Mouse (Mus musculus): ENCODE results near the gene Rasal1. TPM values are rescaled to one million over a fixed set of nuclear protein-coding genes. Genes with fewer than 3 reads are reported as not detected.

Rasal1 gene
- polyA plus RNA-seq, 1 experiment, result not detected

GRCm38 (mm10) chr5:120706976-120707375, 58.4 kb downstream of the Rasal1 start:
- no peak overlapping the region for H3K27ac ChIP-seq (replicated peaks; ENCODE audit: low read depth, low read length)
- no peaks in the 10 kb centered on the region for H3K4me1 ChIP-seq (ENCODE audit: control insufficient read depth, insufficient read depth, insufficient read length, low read length)
- no peak overlapping the region for H3K4me3 ChIP-seq (ENCODE audit: insufficient read depth, low read depth, low read length)

GRCm38 (mm10) chr5:120710161-120710825, 61.7 kb downstream of the Rasal1 start:
- H3K27ac ChIP-seq (replicated peaks; ENCODE audit: low read depth, low read length), result no peak overlapping the region
- no peak overlapping the region for H3K4me3 ChIP-seq (ENCODE audit: insufficient read depth, low read depth, low read length)
- no peaks in the 10 kb centered on the region for H3K4me1 ChIP-seq (ENCODE audit: control insufficient read depth, insufficient read depth, insufficient read length, low read length)

- Histone ChIP-seq H3K4me3 (ENCODE audit: insufficient read depth, low read depth, low read length) (peak overlapping the region; percentile 42), H3K27ac (replicated peaks; ENCODE audit: low read depth, low read length) (no peak overlapping the region), H3K4me1 (ENCODE audit: control insufficient read depth, insufficient read depth, insufficient read length, low read length) (no peaks in the 10 kb centered on the region)
Measured at GRCm38 (mm10) chr5:120710826-120711248, 62.2 kb downstream of the Rasal1 start.

- Histone ChIP-seq H3K27ac (replicated peaks; ENCODE audit: low read depth, low read length) (no peak overlapping the region), H3K4me3 (ENCODE audit: insufficient read depth, low read depth, low read length) (peak overlapping the region; percentile 42), H3K4me1 (ENCODE audit: control insufficient read depth, insufficient read depth, insufficient read length, low read length) (no peaks in the 10 kb centered on the region)
Measured at GRCm38 (mm10) chr5:120711416-120711815, 62.8 kb downstream of the Rasal1 start.

- Histone ChIP-seq H3K4me1 (ENCODE audit: control insufficient read depth, insufficient read depth, insufficient read length, low read length) (no peaks in the 10 kb centered on the region), H3K4me3 (ENCODE audit: insufficient read depth, low read depth, low read length) (peak within 1 kb of the TSS; percentile 42), H3K27ac (replicated peaks; ENCODE audit: low read depth, low read length) (no peak within 1 kb of the TSS)
Measured at GRCm38 (mm10) chr5:120711827-120712226, 63.2 kb downstream of the Rasal1 start, which contains the start of gene Dtx1. TSS of gene Dtx1 (minus strand) at chr5:120711927.

- no peak overlapping the region for H3K27ac ChIP-seq (replicated peaks; ENCODE audit: low read depth, low read length)
- H3K4me1 ChIP-seq (ENCODE audit: control insufficient read depth, insufficient read depth, insufficient read length, low read length), result no peaks in the 10 kb centered on the region
- H3K4me3 ChIP-seq (ENCODE audit: insufficient read depth, low read depth, low read length), result no peak overlapping the region
Measured at GRCm38 (mm10) chr5:120712721-120713120, 64.1 kb downstream of the Rasal1 start.

GRCm38 (mm10) chr5:120714314-120714713, 65.7 kb downstream of the Rasal1 start:
- H3K4me1 ChIP-seq (ENCODE audit: control insufficient read depth, insufficient read depth, insufficient read length, low read length), result no peaks in the 10 kb centered on the region
- no peak overlapping the region for H3K27ac ChIP-seq (replicated peaks; ENCODE audit: low read depth, low read length)
- H3K4me3 ChIP-seq (ENCODE audit: insufficient read depth, low read depth, low read length), result no peak overlapping the region

GRCm38 (mm10) chr5:120717136-120717535, 68.5 kb downstream of the Rasal1 start:
- Histone ChIP-seq H3K4me1 (ENCODE audit: control insufficient read depth, insufficient read depth, insufficient read length, low read length) (no peaks in the 10 kb centered on the region), H3K27ac (replicated peaks; ENCODE audit: low read depth, low read length) (no peak overlapping the region), H3K4me3 (ENCODE audit: insufficient read depth, low read depth, low read length) (no peak overlapping the region)

- no peaks in the 10 kb centered on the region for H3K4me1 ChIP-seq (ENCODE audit: control insufficient read depth, insufficient read depth, insufficient read length, low read length)
- no peak overlapping the region for H3K4me3 ChIP-seq (ENCODE audit: insufficient read depth, low read depth, low read length)
- no peak overlapping the region for H3K27ac ChIP-seq (replicated peaks; ENCODE audit: low read depth, low read length)
Measured at GRCm38 (mm10) chr5:120718600-120719378, 70.2 kb downstream of the Rasal1 start.

- no peaks in the 10 kb centered on the region for H3K4me1 ChIP-seq (ENCODE audit: control insufficient read depth, insufficient read depth, insufficient read length, low read length)
- H3K27ac ChIP-seq (replicated peaks; ENCODE audit: low read depth, low read length), result no peak overlapping the region
- no peak overlapping the region for H3K4me3 ChIP-seq (ENCODE audit: insufficient read depth, low read depth, low read length)
Measured at GRCm38 (mm10) chr5:120721005-120721404, 72.4 kb downstream of the Rasal1 start.

- H3K27ac ChIP-seq (replicated peaks; ENCODE audit: low read depth, low read length), result no peak overlapping the region
- no peak overlapping the region for H3K4me3 ChIP-seq (ENCODE audit: insufficient read depth, low read depth, low read length)
- H3K4me1 ChIP-seq (ENCODE audit: control insufficient read depth, insufficient read depth, insufficient read length, low read length), result no peaks in the 10 kb centered on the region
Measured at GRCm38 (mm10) chr5:120725811-120726455, 77.3 kb downstream of the Rasal1 start.

Other genes starting within 250 kb of the Rasal1 start
- not detected in 2 replicates for gene Lhx5, start 217.1 kb upstream of the Rasal1 start, polyA plus RNA-seq (2012; ENCODE audit: insufficient read depth, insufficient read length, missing spikeins)
- 22.0 and 25.5 TPM in 2 replicates for gene Sdsl, start 176.0 kb upstream of the Rasal1 start, polyA plus RNA-seq (2012; ENCODE audit: insufficient read depth, insufficient read length, missing spikeins)
- not detected in 2 replicates for gene Sds, start 172.3 kb upstream of the Rasal1 start, polyA plus RNA-seq (2012; ENCODE audit: insufficient read depth, insufficient read length, missing spikeins)
- gene Plbd2, start 145.2 kb upstream of the Rasal1 start, polyA plus RNA-seq (2012; ENCODE audit: insufficient read depth, insufficient read length, missing spikeins), result 20.4 and 22.8 TPM in 2 replicates
- 4.3 and 5.7 TPM in 2 replicates for gene Slc8b1, start 137.6 kb upstream of the Rasal1 start, polyA plus RNA-seq (2012; ENCODE audit: insufficient read depth, insufficient read length, missing spikeins)
- gene Tpcn1, start 60.1 kb upstream of the Rasal1 start, polyA plus RNA-seq (2012; ENCODE audit: insufficient read depth, insufficient read length, missing spikeins), result 28.6 and 39.1 TPM in 2 replicates
- not detected in 2 replicates for gene Iqcd, start 59.8 kb upstream of the Rasal1 start, polyA plus RNA-seq (2012; ENCODE audit: insufficient read depth, insufficient read length, missing spikeins)
- gene Rita1, start 36.2 kb upstream of the Rasal1 start, polyA plus RNA-seq (2012; ENCODE audit: insufficient read depth, insufficient read length, missing spikeins), result 11.3 and 15.3 TPM in 2 replicates
- 10.3 and 13.0 TPM in 2 replicates for gene Ddx54, start 36.1 kb upstream of the Rasal1 start, polyA plus RNA-seq (2012; ENCODE audit: insufficient read depth, insufficient read length, missing spikeins)
- gene Cfap73, start 14.6 kb upstream of the Rasal1 start, polyA plus RNA-seq (2012; ENCODE audit: insufficient read depth, insufficient read length, missing spikeins), result not detected in 2 replicates
- 0.52 TPM in 1 of 2 replicates, not detected in the other for gene Dtx1, start 63.1 kb downstream of the Rasal1 start, polyA plus RNA-seq (2012; ENCODE audit: insufficient read depth, insufficient read length, missing spikeins)
- 0.96 and 1.2 TPM in 2 replicates for gene Oas2, start 101.0 kb downstream of the Rasal1 start, polyA plus RNA-seq (2012; ENCODE audit: insufficient read depth, insufficient read length, missing spikeins)
- gene Oas3, start 128.8 kb downstream of the Rasal1 start, polyA plus RNA-seq (2012; ENCODE audit: insufficient read depth, insufficient read length, missing spikeins), result 0.33 TPM in 1 of 2 replicates, not detected in the other
- not detected in 2 replicates for gene Oas1e, start 146.7 kb downstream of the Rasal1 start, polyA plus RNA-seq (2012; ENCODE audit: insufficient read depth, insufficient read length, missing spikeins)
- 0.79 and 0.87 TPM in 2 replicates for gene Oas1c, start 163.7 kb downstream of the Rasal1 start, polyA plus RNA-seq (2012; ENCODE audit: insufficient read depth, insufficient read length, missing spikeins)
- not detected in 2 replicates for gene Oas1f, start 198.6 kb downstream of the Rasal1 start, polyA plus RNA-seq (2012; ENCODE audit: insufficient read depth, insufficient read length, missing spikeins)
- not detected in 2 replicates for gene Oas1h, start 212.6 kb downstream of the Rasal1 start, polyA plus RNA-seq (2012; ENCODE audit: insufficient read depth, insufficient read length, missing spikeins)
- gene Oas1g, start 238.8 kb downstream of the Rasal1 start, polyA plus RNA-seq (2012; ENCODE audit: insufficient read depth, insufficient read length, missing spikeins), result 2.2 TPM in 1 of 2 replicates, not detected in the other

Measured in brown adipose tissue, adult 24 weeks (tissue).